Mouse (Mus musculus) testis, adult 2 months (tissue): ENCODE data around the gene Lmtk2. TPM values are rescaled to one million over a fixed set of nuclear protein-coding genes. Genes with fewer than 3 reads are reported as not detected.

Experiments
- H3K27ac ChIP-seq: fragments of 200-500 bp; 2 replicates; pipeline ENCODE4 v1.5.1; 2012; ENCODE audit warnings: low read depth, low read length; ENCODE audit not compliant: control insufficient read depth, insufficient read depth
- H3K27me3 ChIP-seq: fragments of 200-500 bp; 2 replicates; pipeline ENCODE4 v1.6.1; 2012; ENCODE audit warnings: mild to moderate bottlenecking, low read length, moderate library complexity; ENCODE audit not compliant: control insufficient read depth, insufficient read depth
- H3K36me3 ChIP-seq: fragments of 200-500 bp; 2 replicates; pipeline ENCODE4 v1.6.1; 2012; ENCODE audit warnings: mild to moderate bottlenecking, low read length; ENCODE audit not compliant: control insufficient read depth, insufficient read depth
- H3K4me1 ChIP-seq: fragments of 200-500 bp; 2 replicates; pipeline ENCODE4 v1.6.1; 2012; ENCODE audit warnings: low read length; ENCODE audit not compliant: control insufficient read depth, insufficient read depth
- H3K4me3 ChIP-seq: fragments of 200-500 bp; 2 replicates; pipeline ENCODE4 v1.5.1; 2012; ENCODE audit warnings: low read depth, mild to moderate bottlenecking, low read length, moderate library complexity, mixed read lengths; ENCODE audit not compliant: control insufficient read depth
- CTCF ChIP-seq: fragments of 200-500 bp; IDR thresholded peaks from 2 replicates; pipeline ENCODE4 v1.5.1; 2012; ENCODE audit warnings: low read depth, mild to moderate bottlenecking, inconsistent platforms, low read length, moderate library complexity; ENCODE audit not compliant: control insufficient read depth, insufficient read depth, insufficient replicate concordance
- POLR2A ChIP-seq: fragments of 200-500 bp; IDR thresholded peaks from 2 replicates; pipeline ENCODE4 v1.6.1; 2012; ENCODE audit warnings: low read depth, mild to moderate bottlenecking, inconsistent platforms, low read length, moderate library complexity; ENCODE audit not compliant: control insufficient read depth
- polyA plus RNA-seq: library from polyadenylated mRNA; depleted of rRNA; stranded (reverse); fragments of >200 nt; gene quantifications from 2 replicates; pipeline ENCODE4 v1.2.3, GENCODE M21; 2012

The Lmtk2 gene
- polyA plus RNA-seq, 1 experiment, result 11.3 TPM

- no peaks in the 10 kb centered on the region for H3K36me3 ChIP-seq
- no peak for TF ChIP-seq POLR2A
- no peak for TF ChIP-seq CTCF
- no peak overlapping the region for H3K4me3 ChIP-seq
- no peaks in the 10 kb centered on the region for H3K4me1 ChIP-seq
- no peak overlapping the region for H3K27ac ChIP-seq
- no peaks in the 10 kb centered on the region for H3K27me3 ChIP-seq
Measured at GRCm38 (mm10) chr5:144088354-144088753, 11.9 kb upstream of the Lmtk2 start.

DNA sequence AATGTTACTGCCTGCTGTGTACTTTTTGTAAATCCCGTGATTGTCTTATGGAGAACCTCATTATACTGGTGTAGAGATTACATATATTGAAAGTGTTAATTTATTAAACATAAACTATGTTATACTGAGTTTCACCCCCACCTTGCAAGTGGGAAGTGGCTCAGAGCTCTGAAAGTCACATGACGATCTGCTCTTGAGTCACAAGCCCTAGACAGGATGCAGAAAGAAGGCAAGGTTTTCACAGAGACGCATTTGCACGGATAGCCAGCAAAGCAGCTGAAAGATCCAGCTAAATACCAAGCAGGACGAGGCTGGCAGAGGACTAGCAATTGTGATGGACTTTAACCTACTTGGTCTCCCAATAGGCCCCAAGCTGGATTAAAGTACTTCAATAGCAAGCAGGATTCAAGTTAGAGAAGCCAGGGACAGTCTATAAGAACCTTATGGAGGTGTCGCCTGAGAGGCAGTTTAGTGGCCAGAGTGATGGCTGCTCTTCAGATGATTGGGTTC lies 4.7 kb upstream of the Lmtk2 start:
- H3K4me1 ChIP-seq, result peaks cover 5% of the 10 kb centered on the region

DNA sequence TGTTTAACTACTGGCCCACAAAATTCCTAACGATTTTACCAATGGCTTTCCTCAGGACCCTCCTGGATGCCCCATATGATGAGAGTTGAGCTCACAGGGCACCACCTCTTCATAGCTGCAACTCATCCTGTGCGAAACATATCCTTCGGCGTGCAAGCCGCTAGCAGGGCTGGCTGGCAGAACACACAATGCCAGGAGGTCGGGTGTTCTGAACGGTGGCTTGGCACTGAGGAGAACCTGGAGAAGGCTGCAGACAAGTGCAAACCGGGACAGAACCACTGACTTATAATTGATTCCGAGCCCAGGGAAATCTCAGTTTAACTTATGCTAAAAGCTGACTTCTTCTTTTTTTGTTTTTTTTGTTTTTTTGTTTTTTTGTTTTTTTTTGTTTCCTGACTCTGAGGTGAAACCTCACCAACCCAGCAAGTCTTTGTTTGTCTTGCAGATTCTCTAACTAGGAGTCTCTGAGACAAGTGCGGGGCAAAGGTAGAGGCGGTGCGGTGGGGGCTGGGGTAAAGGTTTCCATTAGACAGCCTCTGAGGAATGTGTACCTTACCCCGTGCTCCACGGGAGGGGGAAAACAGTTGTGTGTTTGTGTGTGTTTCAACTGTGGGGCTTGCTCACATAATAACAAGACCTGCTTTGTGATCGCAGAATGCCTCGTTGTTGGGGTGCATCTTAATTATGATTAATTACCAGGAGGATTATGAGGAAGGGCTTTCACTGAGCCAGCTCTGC lies 2.2 kb upstream of the Lmtk2 start:
- Histone ChIP-seq H3K36me3 (no peaks in the 10 kb centered on the region), H3K4me1 (peaks cover 6% of the 10 kb centered on the region), H3K27ac (no peak overlapping the region), H3K27me3 (no peaks in the 10 kb centered on the region), H3K4me3 (no peak overlapping the region)
- TF ChIP-seq CTCF, result no peak
- no peak for TF ChIP-seq POLR2A

More for the DNA sequence above, 4.7 kb upstream of the Lmtk2 start:
- TF ChIP-seq CTCF, result no peak
- no peak for TF ChIP-seq POLR2A
- H3K27me3 ChIP-seq, result no peaks in the 10 kb centered on the region
- H3K27ac ChIP-seq, result no peak overlapping the region
- H3K4me3 ChIP-seq, result no peak overlapping the region
- H3K36me3 ChIP-seq, result no peaks in the 10 kb centered on the region

DNA sequence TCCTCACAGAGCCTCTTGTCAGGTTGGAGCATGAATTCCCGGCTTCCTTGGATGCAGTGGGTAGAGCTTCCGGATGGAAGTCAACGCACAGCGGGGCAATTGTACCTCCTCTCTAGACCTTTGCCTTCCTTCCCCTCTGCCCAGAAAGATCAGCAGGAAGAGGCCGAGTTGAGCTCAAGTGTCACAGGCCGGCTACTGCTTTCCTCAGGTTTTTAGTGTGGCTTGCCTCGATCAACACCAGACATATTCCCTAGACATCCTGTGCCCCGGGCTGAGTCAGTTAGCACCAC lies 1.7 kb upstream of the Lmtk2 start:
- Histone ChIP-seq H3K27me3 (no peaks in the 10 kb centered on the region), H3K4me1 (peaks cover 8% of the 10 kb centered on the region), H3K4me3 (no peak overlapping the region), H3K36me3 (no peaks in the 10 kb centered on the region), H3K27ac (no peak overlapping the region)
- no peak for TF ChIP-seq POLR2A
- no peak for TF ChIP-seq CTCF

DNA sequence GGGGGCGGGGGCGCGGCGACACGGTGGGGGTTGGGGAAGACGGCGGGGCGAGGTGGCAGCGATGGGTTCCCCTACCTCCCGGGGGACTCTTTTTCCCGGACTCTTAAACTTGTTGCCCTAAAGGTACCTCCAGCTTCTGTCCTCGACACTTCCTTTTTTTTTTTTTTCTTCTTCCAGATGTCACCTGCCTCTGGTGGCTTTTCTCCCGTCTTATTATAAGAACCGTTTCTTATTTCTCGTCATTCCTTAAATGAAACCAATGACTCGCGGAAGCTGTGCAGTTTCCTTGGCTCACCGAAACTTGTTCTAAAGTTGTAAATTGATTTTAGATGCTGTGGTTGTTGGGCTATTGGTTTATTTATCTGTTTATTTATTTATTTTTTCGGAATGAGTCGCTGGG lies 712 bp downstream of the Lmtk2 start:
- no peak overlapping the region for H3K27ac ChIP-seq
- H3K36me3 ChIP-seq, result no peaks in the 10 kb centered on the region
- TF ChIP-seq POLR2A (no peak), CTCF (no peak)
- H3K4me1 ChIP-seq, result peaks cover 8% of the 10 kb centered on the region
- no peaks in the 10 kb centered on the region for H3K27me3 ChIP-seq
- H3K4me3 ChIP-seq, result peak overlapping the region; percentile 96

- Histone ChIP-seq H3K36me3 (no peaks in the 10 kb centered on the region), H3K27ac (peak overlapping the region; percentile 17; the same call in 1 of the 2 replicates), H3K4me1 (peaks cover 3% of the 10 kb centered on the region; the same call in 1 of the 2 replicates), H3K27me3 (no peaks in the 10 kb centered on the region), H3K4me3 (no peak overlapping the region)
- TF ChIP-seq CTCF (no peak), POLR2A (no peak)
Measured at GRCm38 (mm10) chr5:144105070-144105469, 4.8 kb downstream of the Lmtk2 start.

DNA sequence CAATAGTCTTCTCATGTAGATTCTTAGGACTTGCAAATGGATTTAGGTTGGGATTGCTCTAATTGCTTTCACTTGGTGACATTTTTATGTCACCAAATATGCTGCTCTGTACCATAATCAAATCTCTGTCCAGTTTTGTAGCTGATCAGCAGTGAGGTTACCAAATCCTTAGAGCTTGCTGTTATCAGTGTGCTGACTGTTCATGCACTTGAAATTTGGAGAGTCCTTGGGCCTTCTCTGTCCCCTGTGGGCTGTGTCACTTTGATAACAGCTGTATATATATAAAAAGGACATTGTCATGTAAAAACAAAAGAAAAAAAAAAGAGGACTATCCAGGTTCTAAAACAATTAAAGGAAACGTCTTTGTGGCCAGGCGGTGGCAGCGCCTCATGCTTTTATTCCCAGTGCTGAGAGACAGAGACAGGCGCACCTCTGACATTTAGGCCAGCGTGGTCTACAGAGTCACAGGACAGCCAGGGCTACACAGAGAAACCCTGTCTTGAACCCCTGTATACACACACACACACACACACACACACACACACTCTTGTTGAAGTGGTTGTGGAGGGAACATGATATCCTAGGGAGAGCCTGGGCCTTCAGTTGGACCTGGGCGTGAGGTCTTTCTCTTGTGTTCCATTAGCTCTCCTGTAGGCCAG lies 5.4 kb downstream of the Lmtk2 start:
- no peak overlapping the region; the same call in 1 of the 2 replicates for H3K27ac ChIP-seq
- H3K4me3 ChIP-seq, result no peak overlapping the region

More for the DNA sequence above, 5.4 kb downstream of the Lmtk2 start:
- Histone ChIP-seq H3K4me1 (peaks cover 3% of the 10 kb centered on the region; the same call in 1 of the 2 replicates), H3K36me3 (no peaks in the 10 kb centered on the region), H3K27me3 (no peaks in the 10 kb centered on the region)
- TF ChIP-seq CTCF, result no peak
- TF ChIP-seq POLR2A, result no peak
